Mouse (Mus musculus) cerebellum, adult 18-20 months (tissue): ENCODE results near the gene Fbxl13.

Experiments
- DNase-seq, 2 experiments: peaks; one replicate each; pipeline ENCODE4 v3.0.0; 2021

The Fbxl13 gene

DNA sequence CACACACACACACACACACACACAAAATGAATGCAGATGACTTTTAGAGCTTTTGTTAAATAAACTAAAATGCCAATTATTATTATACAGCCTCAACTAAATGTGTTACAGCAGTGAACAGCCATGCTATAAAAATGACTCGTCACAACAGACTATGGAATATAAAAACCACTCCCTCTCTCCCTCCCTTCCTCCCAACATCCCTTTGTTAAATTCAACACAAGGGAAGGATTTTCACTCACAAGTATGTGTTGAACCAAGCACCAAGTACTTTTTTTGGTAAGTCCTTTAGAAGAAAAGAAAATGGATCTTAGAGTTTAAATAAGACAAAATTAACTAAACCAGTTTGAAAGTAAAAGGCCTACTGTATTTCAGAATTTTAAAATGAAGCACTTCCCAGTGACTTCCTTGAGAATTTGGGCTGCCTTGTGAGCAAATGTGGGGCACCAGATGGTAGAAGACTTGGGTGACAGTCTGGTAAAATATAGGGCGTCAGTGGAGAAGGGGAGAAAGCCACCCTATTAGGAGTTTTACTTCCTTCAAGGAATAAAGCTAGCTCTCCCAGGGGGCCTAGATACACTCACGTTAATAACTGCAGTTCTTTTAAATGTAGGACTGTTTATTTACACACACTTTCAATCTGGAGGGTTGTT, 72.5 kb downstream of the Fbxl13 start:
- no peak for DNase-seq

DNA sequence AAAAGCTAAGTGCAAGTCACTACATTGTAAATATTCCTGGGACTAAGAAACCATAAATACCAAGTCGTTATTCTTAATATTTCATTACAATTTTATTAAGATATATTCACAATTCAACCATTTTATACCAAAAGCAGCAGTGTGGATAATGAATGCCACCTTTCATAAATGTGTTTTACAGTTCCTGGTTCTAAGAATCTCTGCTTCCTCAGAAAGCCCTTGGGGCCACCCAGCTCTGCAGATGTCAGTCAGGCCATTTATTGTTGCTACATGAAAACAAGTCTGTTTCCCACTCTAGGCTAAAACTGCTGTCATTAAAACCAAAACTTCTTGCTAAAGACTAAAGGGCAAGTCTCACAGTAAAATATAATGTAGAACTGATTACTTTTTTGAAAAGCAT, 77.7 kb downstream of the Fbxl13 start:
- no peak for DNase-seq

DNA sequence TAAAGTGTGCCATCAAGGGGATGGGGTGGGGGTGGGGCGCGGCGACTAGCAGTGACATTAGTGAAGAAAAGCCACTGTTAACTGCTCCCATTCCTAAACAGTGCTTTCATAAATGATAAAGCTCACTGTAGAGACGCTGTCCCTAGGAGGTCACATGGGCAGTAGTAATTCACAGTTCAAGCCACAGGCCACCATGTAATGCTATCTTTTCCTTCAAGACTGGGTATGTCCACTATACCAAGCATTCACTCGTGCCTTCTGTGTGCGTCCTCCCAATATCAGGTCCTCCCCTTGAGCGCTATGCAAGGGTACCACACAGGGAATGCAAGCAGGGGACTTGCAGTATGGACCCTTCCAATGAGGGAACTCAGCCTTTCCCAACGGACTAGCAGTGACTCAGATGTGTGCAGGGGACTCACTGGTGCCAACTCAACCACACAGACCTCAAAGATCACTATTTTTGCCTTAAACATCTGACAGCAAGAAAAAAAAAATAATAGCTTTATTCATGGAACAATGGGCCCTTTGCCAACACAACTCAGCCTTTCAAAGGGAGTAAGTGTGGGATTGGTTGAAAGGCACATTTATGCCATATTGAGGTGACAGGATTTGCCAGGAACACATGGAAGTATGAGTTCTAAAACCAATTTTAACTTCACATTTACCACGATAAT, 79.9 kb downstream of the Fbxl13 start:
- DNase-seq, result no peak

DNA sequence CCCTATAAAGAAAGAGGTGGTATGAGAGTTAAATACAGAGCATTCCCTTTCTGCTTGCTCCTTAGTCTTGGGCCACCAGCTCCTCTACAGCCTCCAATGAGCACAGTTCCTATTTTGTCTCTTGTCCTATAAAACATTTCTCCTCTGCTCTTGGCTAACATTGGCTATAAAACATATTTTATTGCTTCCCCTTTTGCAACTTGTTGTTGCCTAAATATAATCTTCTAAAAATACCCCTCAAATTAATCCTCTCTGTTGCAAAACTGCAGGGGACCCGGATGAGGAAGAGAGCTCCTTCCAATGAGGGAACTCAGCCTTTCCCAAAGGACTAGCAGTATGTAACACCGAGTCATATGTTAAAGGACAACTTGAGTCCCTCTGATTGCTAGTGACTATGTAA, 81.5 kb downstream of the Fbxl13 start:
- DNase-seq, result no peak

DNA sequence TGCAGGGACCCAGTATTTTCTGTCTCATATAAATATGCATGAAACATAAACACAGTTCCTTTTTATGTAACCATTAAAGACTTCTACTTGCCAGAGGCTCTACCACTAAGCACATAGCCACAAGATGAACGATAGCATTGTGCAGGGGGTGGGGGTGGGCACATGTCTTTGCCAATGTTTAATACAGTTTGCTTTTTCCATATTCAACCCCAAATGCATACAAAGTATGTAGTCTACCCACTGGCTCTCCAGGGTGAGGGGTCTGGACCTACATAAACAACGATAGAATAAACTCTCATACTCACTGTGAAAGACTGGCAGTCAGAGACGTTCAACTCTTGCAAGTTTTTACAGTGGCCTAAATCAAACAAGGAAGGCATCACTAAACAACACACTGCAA, 88.9 kb downstream of the Fbxl13 start:
- no peak for DNase-seq

DNA sequence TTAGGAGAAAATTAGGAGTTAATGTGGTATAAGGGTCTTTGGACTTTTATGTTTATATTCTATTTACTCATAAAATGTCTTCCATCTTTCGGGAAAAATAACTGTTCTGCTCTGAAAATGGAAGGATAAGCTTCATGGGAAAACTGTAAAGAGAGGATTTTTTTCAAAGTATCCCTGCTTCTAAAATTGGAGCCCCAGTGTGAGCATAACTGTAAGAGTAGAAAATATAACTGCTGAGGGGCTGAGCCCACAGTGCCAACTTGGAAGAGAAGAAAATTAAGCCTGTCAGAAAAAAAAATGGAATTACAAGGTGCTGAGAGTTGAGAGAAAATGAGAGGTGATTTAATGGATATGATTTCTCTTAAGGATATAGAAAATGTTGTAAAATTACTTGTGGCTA, 90.7 kb downstream of the Fbxl13 start:
- DNase-seq, result no peak

DNA sequence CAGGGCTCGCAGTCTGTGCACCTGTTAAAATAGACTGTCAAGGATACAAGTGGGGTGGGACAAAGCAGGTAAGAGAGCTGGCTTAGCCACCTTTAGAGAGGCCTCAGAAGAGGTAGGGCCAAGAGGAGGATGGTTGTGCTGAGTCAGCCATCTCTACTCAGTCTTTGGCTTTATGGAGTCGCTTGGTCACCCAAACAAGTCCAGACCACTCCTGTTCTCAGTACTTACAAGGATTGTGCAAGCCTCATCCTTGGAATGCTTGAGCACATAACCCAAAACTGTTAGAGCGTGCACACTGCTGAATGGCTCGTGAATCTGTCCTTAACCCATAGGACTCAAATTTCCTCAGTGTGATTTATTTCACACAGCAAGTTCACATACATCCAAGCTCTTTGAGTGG, 91.7 kb downstream of the Fbxl13 start:
- DNase-seq, result no peak

DNA sequence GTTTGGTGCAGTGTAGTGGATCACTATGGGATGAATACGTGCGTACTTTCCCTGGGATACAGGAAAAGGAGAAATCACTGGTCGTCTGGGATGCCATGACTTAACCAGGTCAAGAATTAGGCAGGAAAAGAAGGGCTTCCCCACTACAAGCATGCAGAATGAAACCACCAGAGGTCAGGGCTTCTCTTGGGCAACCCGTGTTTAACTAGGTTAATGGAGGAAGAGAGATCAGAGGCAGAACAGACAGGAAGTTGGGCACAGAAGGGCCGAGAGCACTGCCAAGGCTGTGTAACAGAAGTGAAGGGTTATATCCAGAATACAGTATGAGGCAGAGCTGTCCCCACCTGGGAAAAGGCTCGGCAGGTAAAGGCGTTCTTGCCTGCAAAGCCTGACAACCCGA, 98.4 kb downstream of the Fbxl13 start:
- no peak for DNase-seq

DNA sequence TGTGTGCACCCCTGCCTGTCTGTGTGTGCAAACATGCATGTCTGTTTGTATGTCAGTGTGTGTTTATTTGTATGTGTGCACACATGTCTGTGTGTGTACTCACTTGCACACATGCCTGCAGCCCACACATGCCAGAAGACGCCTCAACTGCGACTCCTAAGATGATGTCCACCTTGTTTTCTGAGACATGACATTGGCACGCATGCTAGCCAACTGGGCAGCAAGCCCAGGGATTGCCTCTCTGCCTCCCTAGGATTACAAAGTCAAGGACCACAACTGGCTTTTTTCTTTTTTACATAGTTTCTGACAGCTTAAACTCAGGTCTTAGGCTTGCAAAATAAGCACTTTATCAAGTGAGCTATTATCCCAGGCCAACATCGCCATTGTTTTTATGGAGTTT, 99.6 kb downstream of the Fbxl13 start:
- no peak for DNase-seq

DNA sequence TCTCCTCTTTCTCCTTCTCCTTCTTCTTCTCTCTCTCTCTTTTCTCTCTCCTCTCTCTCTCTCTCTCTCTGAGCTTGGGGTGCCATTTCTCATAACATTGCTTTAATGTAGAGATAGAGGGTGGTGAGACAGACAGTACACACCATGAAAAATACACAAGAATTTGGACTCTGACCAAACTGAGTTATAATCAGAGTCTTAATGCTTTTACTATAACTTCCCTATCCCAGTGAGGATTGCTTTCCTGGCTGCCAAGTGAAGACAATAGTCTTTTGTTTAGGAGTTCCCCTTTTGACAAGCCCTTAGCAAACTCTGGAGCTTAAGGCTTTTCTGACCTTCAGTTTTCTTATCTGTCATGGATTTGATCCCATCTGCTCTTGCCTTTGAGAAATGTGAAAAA, 100.2 kb downstream of the Fbxl13 start:
- no peak for DNase-seq

DNA sequence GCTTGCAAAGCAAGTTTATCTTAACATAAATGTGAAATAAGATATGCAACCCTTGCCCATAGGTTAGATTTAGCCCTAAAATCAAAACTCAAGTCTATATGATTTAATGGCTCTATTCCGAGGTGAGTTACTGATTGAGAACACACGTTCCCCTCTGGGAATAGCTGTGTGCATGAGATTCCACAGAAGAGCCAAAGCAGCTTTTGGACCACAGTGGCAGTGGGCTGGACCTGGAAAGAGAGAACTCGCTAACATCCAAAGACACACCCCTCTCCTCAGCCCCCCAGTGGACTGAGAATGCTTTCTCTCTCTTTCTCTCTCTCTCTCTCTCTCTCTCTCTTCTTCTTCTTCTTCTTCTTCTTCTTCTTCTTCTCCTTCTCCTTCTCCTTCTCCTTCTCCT, 100.6 kb downstream of the Fbxl13 start:
- DNase-seq, result no peak

DNA sequence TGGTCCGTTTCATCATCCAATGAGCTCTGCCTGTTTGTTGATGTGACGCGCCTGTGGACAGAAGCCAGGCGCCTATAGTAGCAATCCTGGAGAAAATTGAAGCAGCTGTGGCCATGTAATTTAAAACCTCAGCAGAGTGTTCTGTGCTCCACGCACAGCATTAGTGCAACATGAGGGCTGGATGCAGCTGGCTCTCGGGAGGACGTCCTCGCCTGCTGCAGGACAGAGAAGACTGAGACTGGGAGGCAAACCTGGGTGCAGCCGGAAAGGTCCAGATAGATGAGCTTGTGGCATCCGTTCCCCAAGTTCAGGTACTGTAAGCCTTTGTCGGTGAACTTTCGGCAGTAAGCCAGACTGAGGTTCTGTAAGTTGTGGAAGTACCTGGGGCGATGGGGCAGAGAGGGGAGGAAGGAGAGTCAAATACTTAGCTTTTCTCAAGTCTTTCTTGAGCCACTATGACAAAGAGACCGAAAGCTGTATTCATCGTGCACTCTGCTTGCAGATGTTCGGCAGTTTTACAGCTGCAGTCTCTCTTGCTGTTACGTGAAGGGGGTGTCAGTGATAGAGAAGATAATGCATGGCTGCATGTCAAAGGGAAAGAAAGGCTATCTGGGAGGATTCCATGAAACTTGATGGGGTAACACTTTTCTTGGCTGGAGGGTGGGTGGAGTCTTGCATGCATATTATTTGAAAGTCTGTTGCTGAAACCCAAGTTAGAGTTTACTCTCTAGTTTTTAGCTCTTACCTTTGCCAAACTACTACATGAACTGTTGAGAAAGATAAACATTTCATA, 101.8 kb downstream of the Fbxl13 start, which contains the start of gene Lrrc17:
Gene Lrrc17, plus strand, starts transcription at position 151 of the 793 bp plus-strand sequence.
- no peak for DNase-seq

DNA sequence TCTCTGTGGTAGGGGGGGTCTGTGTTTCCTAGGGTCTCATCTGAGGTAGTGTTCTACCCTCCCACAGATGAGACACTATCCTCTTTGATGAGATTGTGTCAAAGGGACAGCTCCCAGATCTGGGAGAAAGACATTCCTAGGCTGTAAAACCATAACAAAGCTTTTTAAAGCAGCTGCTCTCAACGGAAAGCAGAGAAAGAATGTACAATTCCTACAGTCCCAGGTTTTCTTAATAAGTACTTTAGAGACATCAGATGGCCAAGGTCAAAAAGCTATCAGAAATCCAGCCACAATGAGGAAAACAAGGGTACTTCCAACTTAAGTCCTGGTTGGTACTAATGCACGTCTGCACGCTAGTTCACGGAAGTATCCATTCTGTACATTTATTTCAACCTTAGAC, 103.2 kb downstream of the Fbxl13 start:
- DNase-seq, result no peak

DNA sequence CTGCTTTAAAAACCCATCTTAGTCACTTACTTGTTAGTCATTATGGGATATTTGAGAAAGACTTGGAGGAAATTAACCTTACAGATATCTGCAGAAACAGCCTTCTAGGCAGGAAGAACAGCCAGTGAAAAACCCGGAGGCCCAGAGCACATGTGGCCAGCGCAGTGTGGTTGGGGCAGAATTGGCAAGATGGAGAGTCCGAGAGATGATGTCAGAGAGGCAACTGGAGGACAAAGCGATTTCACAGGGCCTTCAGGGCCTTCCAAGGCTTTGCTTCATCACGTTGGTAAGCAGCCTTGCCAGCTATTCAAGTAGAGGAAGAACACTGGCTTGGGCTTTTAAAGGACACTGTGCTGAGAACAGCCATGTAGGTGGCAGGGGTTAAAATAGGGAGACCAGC, 112.5 kb downstream of the Fbxl13 start:
- no peak for DNase-seq

DNA sequence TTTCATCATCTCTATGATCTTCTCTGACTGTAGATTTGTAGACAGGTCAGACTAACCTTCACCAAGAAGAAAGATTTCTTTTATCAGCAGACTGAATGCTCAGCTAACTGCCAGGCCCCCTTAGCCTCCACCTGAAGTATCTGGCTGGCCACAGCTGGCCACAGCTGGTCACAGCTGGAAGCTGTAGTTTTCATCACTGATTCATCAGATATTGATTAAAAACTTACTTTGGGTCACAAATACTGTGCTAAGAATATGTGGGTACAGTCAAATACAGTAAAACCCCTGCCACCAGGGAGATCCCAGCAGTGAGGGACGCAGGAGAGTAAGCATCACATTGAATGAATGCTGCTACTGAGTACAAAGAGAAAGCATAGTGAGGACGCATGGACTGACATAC, 113.3 kb downstream of the Fbxl13 start:
- no peak for DNase-seq

DNA sequence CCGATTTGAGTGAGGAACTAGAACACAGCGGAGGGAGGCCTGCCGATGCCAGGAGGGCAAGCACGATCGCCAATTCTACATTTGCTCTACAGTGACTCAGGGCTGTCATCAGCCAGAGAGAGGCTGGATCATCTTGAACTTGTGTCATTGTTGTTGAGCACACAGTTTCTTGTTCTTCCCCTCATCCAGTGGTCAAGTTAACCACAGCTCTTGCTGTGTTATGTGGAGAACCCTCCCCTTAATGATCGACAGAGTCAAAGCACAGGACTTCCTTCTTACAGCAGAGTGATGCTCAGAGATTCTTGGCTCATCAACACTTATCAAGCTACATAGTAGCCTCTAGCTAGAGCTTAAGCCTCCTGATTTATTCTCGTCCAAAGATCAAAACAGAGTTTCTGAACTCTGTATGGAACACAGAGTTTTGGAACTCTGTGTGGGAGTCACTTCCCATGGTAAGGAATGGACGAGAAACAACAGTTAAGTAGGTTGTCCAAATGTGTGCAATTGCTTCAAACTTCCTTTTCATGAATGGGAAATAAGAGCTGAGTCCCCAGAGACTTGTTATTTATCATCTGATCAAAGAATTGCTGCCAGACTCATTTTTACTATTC, 116.2 kb downstream of the Fbxl13 start:
- no peak for DNase-seq

DNA sequence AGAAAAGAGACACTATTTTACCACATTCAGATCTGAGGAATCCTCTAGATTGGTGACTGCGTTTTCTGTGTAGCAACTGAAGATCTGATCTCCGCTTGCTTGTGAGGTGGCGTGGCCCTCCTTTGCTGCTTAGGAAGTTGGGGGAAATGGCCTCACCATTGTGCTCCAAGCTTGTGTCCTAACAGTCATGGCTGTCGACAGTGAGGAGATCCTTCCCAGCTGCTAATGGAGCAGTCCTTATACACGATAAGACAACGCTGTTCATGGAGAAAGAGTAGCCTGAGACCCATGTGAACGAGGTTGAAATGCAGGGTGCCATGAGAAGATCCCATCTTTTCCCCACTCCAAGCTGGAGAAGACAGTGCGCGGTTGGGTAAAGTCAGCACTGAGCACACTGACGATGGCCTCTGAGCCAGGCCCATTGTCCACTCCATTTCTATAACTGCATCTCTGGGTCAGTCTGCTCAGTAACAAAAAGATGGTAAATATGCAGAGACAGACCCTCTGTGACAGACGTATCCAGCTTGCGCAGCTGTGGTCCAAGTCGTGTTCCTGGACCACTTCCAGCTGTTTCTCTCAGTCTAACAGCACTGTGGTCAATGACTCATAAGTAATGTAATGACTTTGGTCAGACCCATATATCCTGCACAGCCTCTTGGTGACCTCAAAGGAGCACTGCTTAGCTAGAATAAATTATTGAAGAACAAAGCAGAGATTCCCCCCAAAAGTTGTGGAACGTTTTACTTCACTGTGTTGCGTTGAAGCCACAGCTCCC, 117.2 kb downstream of the Fbxl13 start:
- no peak for DNase-seq

DNA sequence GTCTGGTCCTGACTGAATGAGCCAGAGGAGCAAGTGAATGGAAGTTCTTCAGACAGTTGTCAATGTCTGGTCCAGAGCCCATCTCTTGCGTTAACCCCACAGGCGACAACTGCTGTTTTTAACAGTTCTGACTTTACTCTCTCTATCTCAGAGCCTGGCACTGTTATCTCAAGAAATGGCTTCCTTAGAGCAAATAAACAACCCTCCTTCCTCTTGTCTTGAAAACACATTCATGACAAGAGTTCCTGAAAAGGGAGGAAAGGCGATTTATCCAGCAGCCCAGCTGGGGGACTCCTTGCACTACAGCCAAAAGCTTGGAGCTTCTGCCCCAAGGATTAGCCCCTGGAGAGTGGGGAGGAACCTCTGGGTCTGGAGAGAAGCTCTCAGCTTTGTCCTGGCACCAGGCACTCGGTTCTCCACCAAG, 117.9 kb downstream of the Fbxl13 start:
- no peak for DNase-seq

DNA sequence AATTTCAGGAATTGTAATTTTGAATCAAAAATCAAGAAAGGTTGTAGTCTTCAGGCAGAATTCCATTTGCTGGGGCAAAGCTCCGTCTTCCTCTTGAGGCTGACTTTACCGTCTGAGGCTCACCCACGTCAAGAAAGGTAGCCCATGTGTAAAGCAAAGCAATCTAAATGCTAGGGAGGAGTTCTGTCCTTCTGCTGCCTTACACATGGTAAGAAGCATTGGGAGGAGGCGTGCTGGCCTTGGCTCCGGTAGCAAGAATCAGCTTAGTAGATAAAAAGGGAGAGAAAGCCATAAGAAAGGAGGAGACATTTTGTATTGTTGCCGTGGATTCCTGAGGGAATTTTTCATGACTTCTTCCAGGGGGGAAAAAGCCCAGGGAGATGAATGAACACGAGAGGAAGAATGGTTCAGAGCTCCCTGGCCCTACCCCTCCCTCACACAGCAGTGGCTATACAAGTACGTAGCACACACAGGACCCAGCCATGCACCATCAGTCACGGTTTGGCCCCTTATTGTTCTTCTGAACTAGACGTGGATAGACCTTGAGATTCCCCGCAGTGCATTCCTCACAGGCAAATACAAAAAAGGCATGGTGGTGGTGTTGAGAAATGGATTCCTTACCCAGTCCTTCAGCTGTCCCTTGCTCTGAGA, 118.5 kb downstream of the Fbxl13 start:
- DNase-seq, result no peak

DNA sequence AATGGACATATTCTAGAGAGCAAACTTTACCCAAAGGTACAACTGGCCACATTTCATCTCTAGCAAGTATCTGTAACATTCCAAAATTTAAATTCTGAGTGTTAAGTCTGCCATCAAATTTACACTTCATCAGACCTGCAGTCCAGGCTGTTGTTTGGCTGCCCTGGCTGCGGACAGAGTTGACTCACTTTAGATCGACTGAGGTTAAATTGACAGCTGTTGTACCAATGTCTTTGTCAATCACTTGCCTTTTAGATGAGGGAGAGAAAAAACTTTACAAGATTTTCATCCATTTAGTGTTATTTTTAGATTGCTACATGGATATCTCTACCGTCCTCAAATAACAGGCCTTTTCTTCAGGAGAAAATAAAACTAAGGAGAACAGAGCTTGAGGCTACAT, 126.3 kb downstream of the Fbxl13 start:
- no peak for DNase-seq

DNA sequence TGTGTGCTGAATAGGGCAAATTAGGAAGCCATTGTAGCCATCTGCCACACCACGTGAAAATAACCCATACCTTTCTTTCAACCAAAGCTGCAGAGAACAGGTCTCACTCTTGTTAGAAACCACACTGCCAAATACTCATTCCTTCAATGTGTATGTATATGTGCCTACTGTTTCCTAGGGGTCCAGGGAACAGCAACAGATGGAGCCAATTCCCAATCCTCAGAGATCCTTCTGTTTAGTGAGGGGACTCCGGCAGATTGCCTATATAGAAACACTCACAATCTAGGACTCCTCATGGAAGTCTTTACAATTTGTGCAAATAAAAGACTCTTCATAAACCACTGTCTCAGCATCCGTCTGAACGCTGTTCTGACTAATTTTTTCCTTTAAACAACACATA, 127.2 kb downstream of the Fbxl13 start:
- no peak for DNase-seq

DNA sequence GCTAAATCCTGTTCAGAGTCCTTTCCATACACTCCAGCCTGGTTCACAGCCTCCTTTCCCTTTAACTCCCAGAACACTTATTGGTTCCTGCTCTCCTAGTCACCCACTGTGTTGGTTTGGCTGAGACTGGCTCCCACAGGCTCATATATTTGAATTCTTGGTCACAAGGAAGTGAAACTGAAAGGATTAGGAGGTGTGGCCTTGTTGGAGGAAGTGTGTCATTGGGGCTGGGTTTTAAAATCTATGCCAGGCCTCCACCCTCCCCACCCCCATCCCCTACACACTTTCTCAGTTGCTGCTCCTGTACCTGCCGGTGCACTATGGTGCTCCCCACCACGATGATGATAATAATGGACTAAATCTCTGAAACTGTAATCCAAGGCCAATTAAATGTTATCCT, 127.9 kb downstream of the Fbxl13 start:
- DNase-seq, result no peak
